Mouse (Mus musculus): ENCODE data around the gene Fam198a. TPM values are rescaled to one million over a fixed set of nuclear protein-coding genes. Genes with fewer than 3 reads are reported as not detected.

Fam198a gene
- polyA plus RNA-seq, 1 experiment from 2014 or later: 4.7 TPM

GRCm38 (mm10) chr9:122022776-122023175, 72.0 kb downstream of the Fam198a start:
- peaks cover 21% of the 10 kb centered on the region for H3K4me1 ChIP-seq
- H3K4me3 ChIP-seq (replicated peaks): no peak overlapping the region
- WGBS: 70% methylated on average over 9 of the region's 9 CpGs
- H3K4me2 ChIP-seq (replicated peaks): no peak overlapping the region
- no peak overlapping the region for H3K27ac ChIP-seq (replicated peaks)
- no peak for ATAC-seq (ENCODE audit: insufficient number of reproducible peaks, low FRiP score, low TSS enrichment, low read depth)
- no peaks in the 10 kb centered on the region for H3K9me3 ChIP-seq (replicated peaks)
- H3K36me3 ChIP-seq: no peaks in the 10 kb centered on the region
- H3K27me3 ChIP-seq: no peaks in the 10 kb centered on the region
- H3K9ac ChIP-seq: no peak overlapping the region

- peaks cover 20% of the 10 kb centered on the region for H3K4me1 ChIP-seq
- no peak overlapping the region for H3K4me2 ChIP-seq (replicated peaks)
- no peak overlapping the region for H3K4me3 ChIP-seq (replicated peaks)
- H3K9ac ChIP-seq: no peak overlapping the region
- H3K27me3 ChIP-seq: no peaks in the 10 kb centered on the region
- no peaks in the 10 kb centered on the region for H3K36me3 ChIP-seq
- WGBS: 79% methylated on average over 5 of the region's 5 CpGs
- no peak for ATAC-seq (ENCODE audit: insufficient number of reproducible peaks, low FRiP score, low TSS enrichment, low read depth)
- peak overlapping the region; percentile 39 for H3K27ac ChIP-seq (replicated peaks)
- H3K9me3 ChIP-seq (replicated peaks): no peaks in the 10 kb centered on the region
Observed at GRCm38 (mm10) chr9:122023873-122024272, 73.1 kb downstream of the Fam198a start.

DNA sequence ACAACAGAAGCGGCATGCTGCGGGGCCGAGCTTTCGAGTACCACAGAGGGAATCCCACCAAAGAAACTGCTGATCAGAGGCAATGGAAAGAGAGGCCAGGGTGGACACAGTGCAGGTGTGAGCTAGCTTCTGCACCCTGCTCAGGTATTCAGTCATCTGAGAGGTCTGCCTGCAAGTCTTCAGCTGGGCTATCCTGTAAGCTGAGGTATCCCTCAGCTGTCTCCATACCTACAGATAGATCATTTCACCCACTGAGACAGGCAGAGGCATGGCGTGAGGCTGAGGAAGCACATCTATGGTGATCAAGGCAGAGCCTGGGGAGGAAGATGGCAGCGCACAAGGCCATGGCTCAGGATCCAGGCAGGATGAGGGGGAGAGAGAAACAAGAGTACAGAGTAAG, 73.6 kb downstream of the Fam198a start:
- H3K9me3 ChIP-seq (replicated peaks): no peaks in the 10 kb centered on the region
- no peak overlapping the region for H3K4me3 ChIP-seq (replicated peaks)
- no peak overlapping the region for H3K4me2 ChIP-seq (replicated peaks)
- no peaks in the 10 kb centered on the region for H3K36me3 ChIP-seq
- H3K27ac ChIP-seq (replicated peaks): no peak overlapping the region
- peaks cover 14% of the 10 kb centered on the region for H3K4me1 ChIP-seq
- no peak for ATAC-seq (ENCODE audit: insufficient number of reproducible peaks, low FRiP score, low TSS enrichment, low read depth)
- 86% methylated on average over 6 of the region's 6 CpGs for whole genome bisulfite sequencing
- H3K27me3 ChIP-seq: no peaks in the 10 kb centered on the region
- no peak overlapping the region for H3K9ac ChIP-seq

GRCm38 (mm10) chr9:122025855-122026590, 75.2 kb downstream of the Fam198a start:
- 43% methylated on average over 7 of the region's 7 CpGs for WGBS
- no peaks in the 10 kb centered on the region for H3K9me3 ChIP-seq (replicated peaks)
- H3K4me3 ChIP-seq (replicated peaks): no peak overlapping the region
- no peak overlapping the region for H3K9ac ChIP-seq
- no peaks in the 10 kb centered on the region for H3K36me3 ChIP-seq
- no peak overlapping the region for H3K27ac ChIP-seq (replicated peaks)
- H3K27me3 ChIP-seq: no peaks in the 10 kb centered on the region
- H3K4me2 ChIP-seq (replicated peaks): no peak overlapping the region
- peaks cover 12% of the 10 kb centered on the region for H3K4me1 ChIP-seq
- no peak for ATAC-seq (ENCODE audit: insufficient number of reproducible peaks, low FRiP score, low TSS enrichment, low read depth)

GRCm38 (mm10) chr9:122027081-122027913, 76.5 kb downstream of the Fam198a start:
- Histone ChIP-seq H3K4me2 (replicated peaks) (no peak overlapping the region), H3K4me1 (peaks cover 12% of the 10 kb centered on the region), H3K36me3 (no peaks in the 10 kb centered on the region), H3K27me3 (no peaks in the 10 kb centered on the region), H3K9ac (no peak overlapping the region), H3K9me3 (replicated peaks) (no peaks in the 10 kb centered on the region), H3K4me3 (replicated peaks) (no peak overlapping the region), H3K27ac (replicated peaks) (no peak overlapping the region)
- 53% methylated on average over 6 of the region's 6 CpGs for WGBS
- peak; percentile 39; the same call in 1 of the 2 replicates for ATAC-seq (ENCODE audit: insufficient number of reproducible peaks, low FRiP score, low TSS enrichment, low read depth)

- no peaks in the 10 kb centered on the region for H3K9me3 ChIP-seq (replicated peaks)
- H3K9ac ChIP-seq: no peak overlapping the region
- WGBS: 73% methylated on average over 11 of the region's 11 CpGs
- no peaks in the 10 kb centered on the region for H3K27me3 ChIP-seq
- H3K36me3 ChIP-seq: no peaks in the 10 kb centered on the region
- no peak overlapping the region for H3K4me2 ChIP-seq (replicated peaks)
- ATAC-seq (ENCODE audit: insufficient number of reproducible peaks, low FRiP score, low TSS enrichment, low read depth): no peak
- H3K27ac ChIP-seq (replicated peaks): peak overlapping the region; percentile 30; the same call in 1 of the 2 replicates
- H3K4me3 ChIP-seq (replicated peaks): no peak overlapping the region
- peaks cover 12% of the 10 kb centered on the region for H3K4me1 ChIP-seq
Observed at GRCm38 (mm10) chr9:122027914-122028745, 77.3 kb downstream of the Fam198a start.

- WGBS: 89% methylated on average over 7 of the region's 7 CpGs
- H3K4me2 ChIP-seq (replicated peaks): no peak overlapping the region
- H3K36me3 ChIP-seq: no peaks in the 10 kb centered on the region
- no peak overlapping the region for H3K9ac ChIP-seq
- no peak overlapping the region for H3K27ac ChIP-seq (replicated peaks)
- H3K4me1 ChIP-seq: peaks cover 12% of the 10 kb centered on the region
- H3K4me3 ChIP-seq (replicated peaks): no peak overlapping the region
- H3K27me3 ChIP-seq: no peaks in the 10 kb centered on the region
- no peaks in the 10 kb centered on the region for H3K9me3 ChIP-seq (replicated peaks)
- no peak for ATAC-seq (ENCODE audit: insufficient number of reproducible peaks, low FRiP score, low TSS enrichment, low read depth)
Observed at GRCm38 (mm10) chr9:122029765-122030164, 79.0 kb downstream of the Fam198a start.

Other genes with a start within 250 kb of the Fam198a start
- 14.4 and 15.3 TPM in 2 replicates for gene Sec22c, start 245.5 kb upstream of the Fam198a start, polyA plus RNA-seq (2015; fragmentation: Nextera tagmentation; extraction: Ambion mirVana)
- 111 and 116 TPM in 2 replicates for gene Ss18l2, start 240.7 kb upstream of the Fam198a start, polyA plus RNA-seq (2015; fragmentation: Nextera tagmentation; extraction: Ambion mirVana)
- 66.5 and 71.5 TPM in 2 replicates for gene Nktr, start 231.8 kb upstream of the Fam198a start, polyA plus RNA-seq (2015; fragmentation: Nextera tagmentation; extraction: Ambion mirVana)
- 34.0 and 35.4 TPM in 2 replicates for gene Zfp651, start 191.7 kb upstream of the Fam198a start, polyA plus RNA-seq (2015; fragmentation: Nextera tagmentation; extraction: Ambion mirVana)
- 16.7 and 23.2 TPM in 2 replicates for gene Klhl40, start 173.4 kb upstream of the Fam198a start, polyA plus RNA-seq (2015; fragmentation: Nextera tagmentation; extraction: Ambion mirVana)
- 1.2 and 2.5 TPM in 2 replicates for gene Hhatl, start 158.5 kb upstream of the Fam198a start, polyA plus RNA-seq (2015; fragmentation: Nextera tagmentation; extraction: Ambion mirVana)
- gene Ccdc13, start 111.5 kb upstream of the Fam198a start, polyA plus RNA-seq (2015; fragmentation: Nextera tagmentation; extraction: Ambion mirVana): 2.4 and 3.1 TPM in 2 replicates
- gene Higd1a, start 92.6 kb upstream of the Fam198a start, polyA plus RNA-seq (2015; fragmentation: Nextera tagmentation; extraction: Ambion mirVana): 212 and 224 TPM in 2 replicates
- 0.42 and 0.67 TPM in 2 replicates for gene Ackr2, start 52.6 kb upstream of the Fam198a start, polyA plus RNA-seq (2015; fragmentation: Nextera tagmentation; extraction: Ambion mirVana)
- not detected in 2 replicates for gene Cyp8b1, start 34.7 kb upstream of the Fam198a start, polyA plus RNA-seq (2015; fragmentation: Nextera tagmentation; extraction: Ambion mirVana)
- gene Pomgnt2, start 46.1 kb downstream of the Fam198a start, polyA plus RNA-seq (2015; fragmentation: Nextera tagmentation; extraction: Ambion mirVana): 18.4 and 21.2 TPM in 2 replicates
- 61.5 and 63.1 TPM in 2 replicates for gene Snrk, start 166.3 kb downstream of the Fam198a start, polyA plus RNA-seq (2015; fragmentation: Nextera tagmentation; extraction: Ambion mirVana)

Data from embryonic facial prominence, embryonic 15.5 days (tissue).